Mouse (Mus musculus) heart, embryonic 10.5 days (tissue): ENCODE results near the gene Kcnn4. TPM values are rescaled to one million over a fixed set of nuclear protein-coding genes. Genes with fewer than 3 reads are reported as not detected.

Experiments used
- DNase-seq: peaks from one replicate; pipeline ENCODE4 v3.0.0-alpha.2; 2017; ENCODE audit warnings: low spot score
- H3K27ac ChIP-seq: fragments of 300-500 bp; sonication (generic); 2 replicates; pipeline ENCODE4 v1.5.1; 2016; ENCODE audit warnings: mild to moderate bottlenecking
- H3K27me3 ChIP-seq: fragments of 300-500 bp; sonication (generic); 2 replicates; pipeline ENCODE4 v1.6.1; 2016; ENCODE audit warnings: mild to moderate bottlenecking; ENCODE audit not compliant: poor library complexity, insufficient read depth, severe bottlenecking
- H3K36me3 ChIP-seq: fragments of 300-500 bp; sonication (generic); 2 replicates; pipeline ENCODE4 v1.6.1; 2016; ENCODE audit warnings: mild to moderate bottlenecking, moderate library complexity
- H3K4me1 ChIP-seq: fragments of 300-500 bp; sonication (generic); 2 replicates; pipeline ENCODE4 v1.6.1; 2016; ENCODE audit warnings: mild to moderate bottlenecking
- H3K4me3 ChIP-seq: fragments of 300-500 bp; sonication (generic); 2 replicates; pipeline ENCODE4 v1.5.1; 2016; ENCODE audit warnings: mild to moderate bottlenecking, moderate library complexity
- H3K9me3 ChIP-seq: fragments of 300-500 bp; sonication (generic); 2 replicates; pipeline ENCODE4 v1.6.1; 2016; ENCODE audit warnings: mild to moderate bottlenecking, moderate library complexity
- WGBS: fragments of 180-500 bp; shearing (Covaris S2); methylation state at CpG from one replicate; pipeline ENCODE4 v1.1.7; 2016; 5-methylcytosine and 5-hydroxymethylcytosine counted together
- polyA plus RNA-seq: library from polyadenylated mRNA; unstranded; fragments of >200 nt; fragmentation: Nextera tagmentation; extraction: Ambion mirVana; gene quantifications from 2 replicates; pipeline ENCODE4 v1.2.1, GENCODE M21; 2016

Kcnn4 gene
- polyA plus RNA-seq, 1 experiment from 2014 or later, result 14.2 TPM

- 51% methylated on average over 7 of the region's 7 CpGs for WGBS
- peak; percentile 87 for DNase-seq
- H3K36me3 ChIP-seq, result no peaks in the 10 kb centered on the region
Measured at GRCm38 (mm10) chr7:24371012-24371808, 1.1 kb downstream of the Kcnn4 start.

GRCm38 (mm10) chr7:24371809-24372145 is 1.7 kb downstream of the Kcnn4 start:
- Histone ChIP-seq H3K27ac (peak overlapping the region; percentile 54), H3K27me3 (peaks cover 10% of the 10 kb centered on the region), H3K4me3 (peak overlapping the region; percentile 29), H3K9me3 (no peaks in the 10 kb centered on the region), H3K36me3 (no peaks in the 10 kb centered on the region), H3K4me1 (peaks cover 20% of the 10 kb centered on the region)
- WGBS, result 71% methylated on average over 3 of the region's 3 CpGs
- DNase-seq, result no peak

More at GRCm38 (mm10) chr7:24371012-24371808, 1.1 kb downstream of the Kcnn4 start:
- H3K27me3 ChIP-seq, result peaks cover 8% of the 10 kb centered on the region
- peak overlapping the region; percentile 42 for H3K4me3 ChIP-seq
- H3K4me1 ChIP-seq, result peaks cover 16% of the 10 kb centered on the region
- peak overlapping the region; percentile 85 for H3K27ac ChIP-seq
- no peaks in the 10 kb centered on the region for H3K9me3 ChIP-seq

DNA sequence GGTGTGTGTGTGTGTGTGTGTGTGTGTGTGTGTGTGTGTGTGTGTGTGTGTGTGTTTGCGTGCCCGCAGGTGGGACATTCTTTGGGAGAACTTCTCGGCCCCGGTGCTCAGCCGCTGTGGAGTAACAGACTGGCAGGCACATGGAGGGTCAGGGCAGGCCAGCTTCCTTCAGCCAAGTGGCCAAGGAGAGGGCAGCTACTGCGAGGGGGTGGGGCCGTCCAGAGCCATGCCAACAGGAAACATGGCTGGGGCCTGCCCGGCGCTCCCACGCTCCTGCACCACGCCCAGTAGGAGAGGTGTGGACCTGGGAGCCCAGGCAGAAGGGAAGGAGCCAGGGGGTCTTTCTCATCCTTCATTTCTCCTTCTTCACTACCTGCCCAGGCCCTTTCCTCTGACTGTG is 2.2 kb downstream of the Kcnn4 start:
- Histone ChIP-seq H3K27ac (peak overlapping the region; percentile 54; the same call in 1 of the 2 replicates), H3K36me3 (no peaks in the 10 kb centered on the region), H3K9me3 (no peaks in the 10 kb centered on the region), H3K27me3 (peaks cover 16% of the 10 kb centered on the region), H3K4me3 (peak overlapping the region; percentile 29; the same call in 1 of the 2 replicates), H3K4me1 (peaks cover 25% of the 10 kb centered on the region)
- DNase-seq, result no peak
- WGBS, result 70% methylated on average over 9 of the region's 11 CpGs

DNA sequence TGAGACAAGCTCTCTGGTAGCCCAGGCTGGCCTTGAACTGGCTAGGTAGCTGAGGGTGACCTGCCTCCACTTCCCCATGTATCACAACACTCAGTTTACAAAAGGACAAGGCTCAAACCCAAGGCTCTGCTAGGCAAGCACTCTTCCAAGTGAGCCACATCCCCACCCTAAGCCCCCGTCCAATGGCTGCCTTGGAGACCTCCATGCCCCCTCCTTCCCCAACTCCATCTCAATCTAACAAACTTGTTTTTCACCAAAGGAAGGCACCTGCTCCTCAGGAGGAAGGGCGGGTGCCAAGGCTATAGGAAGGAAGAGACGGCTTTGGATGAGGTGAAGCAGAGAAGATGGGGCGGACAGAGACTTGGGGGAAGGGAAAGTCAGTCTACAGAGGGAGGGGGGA is 2.7 kb downstream of the Kcnn4 start:
- H3K4me3 ChIP-seq, result no peak overlapping the region
- WGBS, result 54% methylated on average over 4 of the region's 4 CpGs

GRCm38 (mm10) chr7:24373538-24374379 is 3.7 kb downstream of the Kcnn4 start:
- Histone ChIP-seq H3K27me3 (peaks cover 30% of the 10 kb centered on the region), H3K27ac (peak overlapping the region; percentile 82), H3K36me3 (no peaks in the 10 kb centered on the region), H3K4me1 (peaks cover 29% of the 10 kb centered on the region), H3K4me3 (no peak overlapping the region), H3K9me3 (no peaks in the 10 kb centered on the region)
- no peak for DNase-seq
- WGBS, result 45% methylated on average over 18 of the region's 20 CpGs

More for the DNA sequence above, 2.7 kb downstream of the Kcnn4 start:
- peaks cover 20% of the 10 kb centered on the region for H3K27me3 ChIP-seq
- H3K27ac ChIP-seq, result peak overlapping the region; percentile 82; the same call in 1 of the 2 replicates
- DNase-seq, result no peak
- no peaks in the 10 kb centered on the region for H3K9me3 ChIP-seq
- H3K4me1 ChIP-seq, result peaks cover 29% of the 10 kb centered on the region
- H3K36me3 ChIP-seq, result no peaks in the 10 kb centered on the region

GRCm38 (mm10) chr7:24376456-24376855 is 6.4 kb downstream of the Kcnn4 start:
- 81% methylated on average over 8 of the region's 8 CpGs for WGBS
- peaks cover 24% of the 10 kb centered on the region for H3K4me1 ChIP-seq
- no peaks in the 10 kb centered on the region for H3K36me3 ChIP-seq
- H3K27me3 ChIP-seq, result peaks cover 36% of the 10 kb centered on the region
- H3K4me3 ChIP-seq, result peak overlapping the region; percentile 58; the same call in 1 of the 2 replicates
- no peaks in the 10 kb centered on the region for H3K9me3 ChIP-seq
- H3K27ac ChIP-seq, result peak overlapping the region; percentile 85
- no peak for DNase-seq

DNA sequence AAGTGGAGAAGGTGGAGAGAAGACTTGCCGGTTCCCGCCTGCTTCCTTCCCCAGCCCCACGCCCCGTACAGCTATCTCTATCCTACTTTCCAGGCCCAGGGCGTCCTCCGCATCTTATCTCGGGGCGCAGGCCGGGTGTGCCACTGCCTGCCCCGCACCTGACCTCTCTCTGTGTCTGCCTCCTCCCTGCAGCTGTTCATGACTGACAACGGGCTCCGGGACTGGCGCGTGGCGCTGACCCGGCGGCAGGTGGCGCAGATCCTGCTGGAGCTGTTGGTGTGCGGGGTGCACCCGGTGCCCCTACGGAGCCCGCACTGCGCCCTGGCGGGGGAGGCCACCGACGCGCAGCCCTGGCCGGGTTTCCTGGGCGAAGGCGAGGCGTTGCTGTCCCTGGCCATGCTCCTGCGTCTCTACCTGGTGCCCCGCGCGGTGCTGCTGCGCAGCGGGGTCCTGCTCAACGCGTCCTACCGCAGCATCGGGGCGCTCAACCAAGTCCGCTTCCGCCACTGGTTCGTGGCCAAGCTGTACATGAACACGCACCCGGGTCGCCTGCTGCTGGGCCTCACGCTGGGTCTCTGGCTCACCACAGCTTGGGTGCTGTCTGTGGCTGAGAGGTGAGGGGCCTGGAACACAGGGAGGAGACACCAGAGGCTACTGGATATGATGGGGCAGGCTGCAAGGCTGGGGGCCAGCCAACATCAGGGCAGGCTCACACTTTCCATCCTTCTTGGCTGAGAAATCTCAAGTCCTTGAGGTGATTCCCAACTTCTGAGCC is 7.2 kb downstream of the Kcnn4 start:
- H3K9me3 ChIP-seq, result no peaks in the 10 kb centered on the region
- H3K4me1 ChIP-seq, result peaks cover 24% of the 10 kb centered on the region
- peak overlapping the region; percentile 85 for H3K27ac ChIP-seq
- H3K4me3 ChIP-seq, result peak overlapping the region; percentile 58
- peak; percentile 96 for DNase-seq
- H3K36me3 ChIP-seq, result no peaks in the 10 kb centered on the region
- 4% methylated on average over 49 of the region's 49 CpGs for WGBS
- H3K27me3 ChIP-seq, result peaks cover 36% of the 10 kb centered on the region

DNA sequence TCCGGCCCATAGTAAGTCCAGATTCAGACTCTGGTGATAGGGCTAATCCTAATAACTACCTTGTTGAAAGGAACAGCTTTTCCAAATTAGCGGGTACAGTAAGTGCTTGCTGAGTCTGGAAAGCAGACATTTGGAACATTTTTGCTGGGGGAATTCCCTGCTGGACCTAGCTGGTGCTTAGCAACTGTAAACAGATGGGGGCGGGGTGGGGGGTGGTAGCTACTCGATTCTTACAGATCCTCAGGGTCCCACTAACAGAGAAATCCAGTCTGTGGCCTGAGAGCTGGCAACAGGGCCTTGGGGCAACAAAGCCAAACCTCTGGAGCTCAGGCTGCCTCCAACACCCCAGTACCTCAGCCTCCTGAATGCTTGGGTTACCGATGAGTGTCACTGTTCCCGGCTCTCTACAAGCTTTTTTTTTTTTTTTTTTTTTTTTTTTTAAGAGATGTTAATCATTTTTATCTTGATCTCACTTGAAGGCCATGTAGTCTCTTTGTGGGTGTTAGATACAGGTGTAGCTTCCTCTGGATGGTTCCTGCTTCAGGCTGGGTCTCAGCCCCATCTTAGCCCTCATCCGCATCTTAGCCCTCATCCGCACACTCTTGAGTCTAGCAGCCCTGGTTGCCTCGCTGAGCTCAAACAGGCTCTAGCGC is 8.1 kb downstream of the Kcnn4 start:
- 68% methylated on average over 10 of the region's 10 CpGs for WGBS
- peak overlapping the region; percentile 85 for H3K27ac ChIP-seq
- no peak overlapping the region for H3K4me3 ChIP-seq
- H3K27me3 ChIP-seq, result peaks cover 37% of the 10 kb centered on the region
- no peaks in the 10 kb centered on the region for H3K36me3 ChIP-seq
- no peaks in the 10 kb centered on the region for H3K9me3 ChIP-seq
- H3K4me1 ChIP-seq, result peaks cover 22% of the 10 kb centered on the region
- no peak for DNase-seq

GRCm38 (mm10) chr7:24379934-24380333 is 9.9 kb downstream of the Kcnn4 start:
- 55% methylated on average over 7 of the region's 7 CpGs for WGBS
- H3K27ac ChIP-seq, result peak overlapping the region; percentile 60; the same call in 1 of the 2 replicates
- H3K4me3 ChIP-seq, result no peak overlapping the region
- H3K36me3 ChIP-seq, result no peaks in the 10 kb centered on the region
- H3K4me1 ChIP-seq, result peaks cover 17% of the 10 kb centered on the region
- no peak for DNase-seq
- H3K27me3 ChIP-seq, result peaks cover 52% of the 10 kb centered on the region
- no peaks in the 10 kb centered on the region for H3K9me3 ChIP-seq

DNA sequence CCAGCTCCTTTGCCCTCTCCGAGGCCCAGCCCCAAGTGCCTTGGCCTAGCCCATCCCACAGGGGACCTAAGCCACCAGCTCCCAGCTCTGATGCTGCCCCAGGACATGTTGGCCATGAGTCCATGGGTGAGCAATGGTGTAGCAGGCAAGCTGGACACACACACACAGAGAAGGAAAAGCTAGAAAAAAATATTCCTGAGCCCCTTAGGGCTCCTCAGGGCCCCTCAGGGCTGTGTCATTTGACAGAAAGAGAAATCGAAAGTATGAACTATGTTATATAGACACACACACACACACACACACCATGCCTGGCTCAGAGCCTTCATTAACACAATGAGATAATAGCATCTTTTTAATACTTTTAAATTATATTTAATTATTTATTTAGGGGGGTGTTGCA is 10.3 kb downstream of the Kcnn4 start:
- WGBS, result 64% methylated on average over 2 of the region's 2 CpGs
- Histone ChIP-seq H3K4me1 (peaks cover 17% of the 10 kb centered on the region), H3K27me3 (peaks cover 52% of the 10 kb centered on the region), H3K36me3 (no peaks in the 10 kb centered on the region), H3K9me3 (no peaks in the 10 kb centered on the region), H3K27ac (peak overlapping the region; percentile 60; the same call in 1 of the 2 replicates), H3K4me3 (no peak overlapping the region)
- no peak for DNase-seq

DNA sequence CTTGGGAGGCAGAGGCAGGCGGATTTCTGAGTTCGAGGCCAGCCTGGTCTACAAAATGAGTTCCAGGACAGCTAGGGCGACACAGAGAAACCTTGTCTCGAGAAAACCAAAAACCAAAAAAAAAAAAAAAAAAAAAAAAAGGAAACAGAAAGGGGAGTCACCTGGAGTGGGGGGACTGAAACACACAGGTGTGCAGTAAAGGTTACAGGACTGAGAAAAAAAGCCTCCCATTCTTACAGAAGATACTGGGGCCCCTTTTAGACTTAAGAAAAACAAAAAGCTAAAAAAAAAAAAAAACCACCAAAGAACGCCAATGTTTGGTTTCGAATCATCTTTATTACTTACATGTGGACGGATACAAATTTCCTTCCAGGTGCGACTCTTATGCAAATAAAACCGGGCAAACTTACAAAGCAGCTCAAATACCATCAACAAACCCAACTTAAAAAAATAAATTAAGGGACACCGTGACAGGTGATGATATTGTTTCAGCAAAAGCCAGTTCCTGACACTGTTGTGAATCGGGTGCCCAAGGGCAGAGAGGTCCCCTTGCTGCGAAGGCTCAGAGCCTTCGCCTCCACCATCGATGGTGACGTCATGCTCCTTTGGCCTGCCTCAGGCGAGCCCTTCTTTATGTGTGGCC is 12.8 kb downstream of the Kcnn4 start:
- no peaks in the 10 kb centered on the region for H3K36me3 ChIP-seq
- peaks cover 7% of the 10 kb centered on the region; the same call in 1 of the 2 replicates for H3K4me1 ChIP-seq
- H3K27ac ChIP-seq, result peak overlapping the region; percentile 42
- peaks cover 43% of the 10 kb centered on the region for H3K27me3 ChIP-seq
- WGBS, result 80% methylated on average over 16 of the region's 16 CpGs
- H3K4me3 ChIP-seq, result no peak overlapping the region
- DNase-seq, result no peak
- H3K9me3 ChIP-seq, result no peaks in the 10 kb centered on the region
